Mouse (Mus musculus): ENCODE results near the gene Vmn1r51. TPM values are rescaled to one million over a fixed set of nuclear protein-coding genes. Genes with fewer than 3 reads are reported as not detected.
"Not testable (repeated sequence)": the region's sequence is repeated elsewhere in the genome, so short reads cannot be mapped to it uniquely, and the experiment has no call there.

Gene Vmn1r51
- polyA plus RNA-seq (2014; fragmentation: Nextera tagmentation; extraction: Ambion mirVana) = 0.05 TPM in 1 of 2 replicates, not detected in the other

- H3K27ac ChIP-seq (ENCODE audit: low read depth, low read length); H3K27me3 ChIP-seq (ENCODE audit: control insufficient read depth, insufficient read depth, low read length); H3K4me1 ChIP-seq (ENCODE audit: control insufficient read depth, insufficient read depth, low read length); H3K4me2 ChIP-seq (ENCODE audit: low read depth, low read length); H3K36me3 ChIP-seq (ENCODE audit: control insufficient read depth, insufficient read depth, low read length); ATAC-seq (ENCODE audit: low read depth); H3K4me3 ChIP-seq (ENCODE audit: low read depth, low read length); H3K9ac ChIP-seq (replicated peaks; ENCODE audit: low read depth, low read length); H3K9me3 ChIP-seq (ENCODE audit: control insufficient read depth, low read length): not testable (repeated sequence)
- 89% methylated on average over 1 of the region's 1 CpGs for WGBS
These were observed at the start of gene Vmn1r51 for GRCm38 (mm10) chr6:90122296-90122695. Gene Vmn1r51, plus strand, starts transcription at chr6:90122596.

DNA sequence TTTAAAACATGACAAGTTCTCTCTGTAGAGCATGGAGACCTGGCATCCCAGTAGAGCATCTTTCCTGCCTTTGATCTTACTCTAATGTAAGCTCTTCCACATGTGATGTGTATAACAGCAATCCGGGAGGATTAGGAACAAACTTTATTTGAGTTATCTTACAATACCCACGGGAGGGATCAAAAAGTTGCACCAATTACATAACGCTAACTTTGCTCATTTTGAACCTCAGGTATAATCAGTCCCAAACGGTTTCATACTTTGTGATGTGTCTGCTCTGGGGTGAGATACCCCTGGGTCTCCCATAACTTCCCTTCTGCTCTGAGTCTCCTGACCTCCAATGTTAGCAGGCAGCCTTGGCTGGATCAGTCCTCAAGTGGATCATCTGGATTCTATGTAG lies 44.0 kb upstream of the Vmn1r51 start, which contains the start of gene Vmn1r49:
TSS of gene Vmn1r49 (minus strand) at position 101 of the 400 bp plus-strand sequence.
- no peaks in the 10 kb centered on the region for H3K27me3 ChIP-seq (ENCODE audit: control insufficient read depth, insufficient read depth, low read length)
- H3K4me3 ChIP-seq (ENCODE audit: low read depth, low read length) = no peak within 1 kb of the TSS
- H3K9ac ChIP-seq (replicated peaks; ENCODE audit: low read depth, low read length) = no peak within 1 kb of the TSS
- no peaks in the 10 kb centered on the region for H3K4me1 ChIP-seq (ENCODE audit: control insufficient read depth, insufficient read depth, low read length)
- 89% methylated on average over 4 of the region's 4 CpGs for WGBS
- H3K4me2 ChIP-seq (ENCODE audit: low read depth, low read length) = no peak within 1 kb of the TSS
- no peak for ATAC-seq (ENCODE audit: low read depth)
- H3K36me3 ChIP-seq (ENCODE audit: control insufficient read depth, insufficient read depth, low read length) = no peaks in the 10 kb centered on the region
- H3K9me3 ChIP-seq (ENCODE audit: control insufficient read depth, low read length) = no peaks in the 10 kb centered on the region
- H3K27ac ChIP-seq (ENCODE audit: low read depth, low read length) = no peak within 1 kb of the TSS

GRCm38 (mm10) chr6:90100566-90100965 lies 21.8 kb upstream of the Vmn1r51 start:
- H3K9me3 ChIP-seq (ENCODE audit: control insufficient read depth, low read length) = no peaks in the 10 kb centered on the region
- no peak overlapping the region for H3K4me3 ChIP-seq (ENCODE audit: low read depth, low read length)
- H3K4me2 ChIP-seq (ENCODE audit: low read depth, low read length) = no peak overlapping the region
- H3K9ac ChIP-seq (replicated peaks; ENCODE audit: low read depth, low read length) = no peak overlapping the region
- ATAC-seq (ENCODE audit: low read depth) = no peak
- H3K36me3 ChIP-seq (ENCODE audit: control insufficient read depth, insufficient read depth, low read length) = no peaks in the 10 kb centered on the region
- H3K4me1 ChIP-seq (ENCODE audit: control insufficient read depth, insufficient read depth, low read length) = no peaks in the 10 kb centered on the region
- WGBS = 96% methylated on average over 2 of the region's 2 CpGs
- no peaks in the 10 kb centered on the region for H3K27me3 ChIP-seq (ENCODE audit: control insufficient read depth, insufficient read depth, low read length)
- no peak overlapping the region for H3K27ac ChIP-seq (ENCODE audit: low read depth, low read length)

- 65% methylated on average over 2 of the region's 2 CpGs for WGBS
- Histone ChIP-seq H3K4me3 (ENCODE audit: low read depth, low read length) (no peak within 1 kb of the TSS), H3K27ac (ENCODE audit: low read depth, low read length) (no peak within 1 kb of the TSS), H3K36me3 (ENCODE audit: control insufficient read depth, insufficient read depth, low read length) (no peaks in the 10 kb centered on the region), H3K4me1 (ENCODE audit: control insufficient read depth, insufficient read depth, low read length) (no peaks in the 10 kb centered on the region), H3K27me3 (ENCODE audit: control insufficient read depth, insufficient read depth, low read length) (no peaks in the 10 kb centered on the region), H3K4me2 (ENCODE audit: low read depth, low read length) (no peak within 1 kb of the TSS), H3K9me3 (ENCODE audit: control insufficient read depth, low read length) (no peaks in the 10 kb centered on the region), H3K9ac (replicated peaks; ENCODE audit: low read depth, low read length) (no peak within 1 kb of the TSS)
- ATAC-seq (ENCODE audit: low read depth) = no peak
These were observed 21.3 kb upstream of the Vmn1r51 start, which contains the start of gene Vmn1r50 for GRCm38 (mm10) chr6:90101130-90101529. Gene Vmn1r50, plus strand, starts transcription at chr6:90101430.

DNA sequence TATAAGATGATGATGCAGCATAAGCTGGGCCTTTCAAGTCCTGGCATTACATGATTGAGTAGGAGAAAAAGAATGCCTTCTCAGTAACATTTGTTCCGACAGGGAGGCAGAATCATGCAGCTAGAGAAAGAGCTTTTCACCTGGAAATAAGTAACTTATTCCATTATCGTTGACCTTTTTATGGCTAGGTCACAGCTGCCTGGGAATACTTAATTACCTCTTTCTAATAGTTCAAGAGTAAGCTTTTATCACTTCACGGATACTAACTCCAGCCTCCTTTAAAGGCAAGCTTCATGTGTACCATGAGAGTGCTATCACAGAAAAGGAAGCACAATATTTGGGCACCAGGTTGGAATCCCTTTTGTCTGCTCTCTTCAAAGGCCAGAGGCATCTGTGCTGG lies 37.7 kb downstream of the Vmn1r51 start:
- no peak overlapping the region for H3K27ac ChIP-seq (ENCODE audit: low read depth, low read length)
- H3K4me2 ChIP-seq (ENCODE audit: low read depth, low read length) = no peak overlapping the region
- no peaks in the 10 kb centered on the region for H3K27me3 ChIP-seq (ENCODE audit: control insufficient read depth, insufficient read depth, low read length)
- whole genome bisulfite sequencing = 74% methylated on average over 3 of the region's 3 CpGs
- H3K4me1 ChIP-seq (ENCODE audit: control insufficient read depth, insufficient read depth, low read length) = no peaks in the 10 kb centered on the region
- no peak for ATAC-seq (ENCODE audit: low read depth)
- no peaks in the 10 kb centered on the region for H3K9me3 ChIP-seq (ENCODE audit: control insufficient read depth, low read length)
- no peak overlapping the region for H3K4me3 ChIP-seq (ENCODE audit: low read depth, low read length)
- H3K9ac ChIP-seq (replicated peaks; ENCODE audit: low read depth, low read length) = no peak overlapping the region
- H3K36me3 ChIP-seq (ENCODE audit: control insufficient read depth, insufficient read depth, low read length) = no peaks in the 10 kb centered on the region

DNA sequence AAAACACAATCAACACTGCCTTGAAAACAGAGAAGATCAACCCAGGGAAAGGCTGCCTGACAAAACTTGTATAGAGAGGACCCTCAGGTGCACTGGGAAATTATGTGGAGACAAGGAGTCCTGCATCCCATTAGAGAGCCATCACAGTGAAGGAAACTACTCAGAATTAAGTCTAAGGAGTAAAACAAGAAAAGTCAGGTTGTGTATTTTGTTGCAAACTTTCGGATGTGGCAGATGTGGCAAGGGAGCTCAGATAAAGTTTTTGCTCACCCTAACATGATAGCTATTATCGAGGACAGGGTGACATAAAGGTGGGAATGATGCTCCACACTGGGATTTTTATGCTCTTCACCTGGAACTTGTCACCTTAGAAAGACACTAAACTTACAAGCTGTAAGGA lies 52.1 kb downstream of the Vmn1r51 start, which contains the start of gene Vmn1r52:
TSS of gene Vmn1r52 (plus strand) at position 301 of the 400 bp plus-strand sequence.
- H3K4me3 ChIP-seq (ENCODE audit: low read depth, low read length) = no peak within 1 kb of the TSS
- no peak within 1 kb of the TSS for H3K4me2 ChIP-seq (ENCODE audit: low read depth, low read length)
- no peak within 1 kb of the TSS for H3K9ac ChIP-seq (replicated peaks; ENCODE audit: low read depth, low read length)
- ATAC-seq (ENCODE audit: low read depth) = no peak
- no peaks in the 10 kb centered on the region for H3K4me1 ChIP-seq (ENCODE audit: control insufficient read depth, insufficient read depth, low read length)
- H3K27me3 ChIP-seq (ENCODE audit: control insufficient read depth, insufficient read depth, low read length) = no peaks in the 10 kb centered on the region
- H3K36me3 ChIP-seq (ENCODE audit: control insufficient read depth, insufficient read depth, low read length) = no peaks in the 10 kb centered on the region
- H3K9me3 ChIP-seq (ENCODE audit: control insufficient read depth, low read length) = no peaks in the 10 kb centered on the region
- H3K27ac ChIP-seq (ENCODE audit: low read depth, low read length) = no peak within 1 kb of the TSS
- WGBS = 78% methylated on average over 2 of the region's 2 CpGs

Other genes with a start within 250 kb of the Vmn1r51 start
- gene Vmn1r42, start 246.2 kb upstream of the Vmn1r51 start, polyA plus RNA-seq (2014; fragmentation: Nextera tagmentation; extraction: Ambion mirVana) = not detected in 2 replicates
- gene Vmn1r43, start 246.2 kb upstream of the Vmn1r51 start, polyA plus RNA-seq (2014; fragmentation: Nextera tagmentation; extraction: Ambion mirVana) = not detected in 2 replicates
- not detected in 2 replicates for gene Vmn1r44, start 238.9 kb upstream of the Vmn1r51 start, polyA plus RNA-seq (2014; fragmentation: Nextera tagmentation; extraction: Ambion mirVana)
- gene Vmn1r45, start 182.0 kb upstream of the Vmn1r51 start, polyA plus RNA-seq (2014; fragmentation: Nextera tagmentation; extraction: Ambion mirVana) = not detected in 2 replicates
- not detected in 2 replicates for gene Vmn1r46, start 153.3 kb upstream of the Vmn1r51 start, polyA plus RNA-seq (2014; fragmentation: Nextera tagmentation; extraction: Ambion mirVana)
- not detected in 2 replicates for gene Vmn1r47, start 106.4 kb upstream of the Vmn1r51 start, polyA plus RNA-seq (2014; fragmentation: Nextera tagmentation; extraction: Ambion mirVana)
- gene Vmn1r48, start 85.8 kb upstream of the Vmn1r51 start, polyA plus RNA-seq (2014; fragmentation: Nextera tagmentation; extraction: Ambion mirVana) = not detected in 2 replicates
- not detected in 2 replicates for gene Vmn1r49, start 44.1 kb upstream of the Vmn1r51 start, polyA plus RNA-seq (2014; fragmentation: Nextera tagmentation; extraction: Ambion mirVana)
- not detected in 2 replicates for gene Vmn1r50, start 21.2 kb upstream of the Vmn1r51 start, polyA plus RNA-seq (2014; fragmentation: Nextera tagmentation; extraction: Ambion mirVana)
- not detected in 2 replicates for gene Vmn1r52, start 52.2 kb downstream of the Vmn1r51 start, polyA plus RNA-seq (2014; fragmentation: Nextera tagmentation; extraction: Ambion mirVana)
- gene V1ra8, start 80.2 kb downstream of the Vmn1r51 start, polyA plus RNA-seq (2014; fragmentation: Nextera tagmentation; extraction: Ambion mirVana) = not detected in 2 replicates
- not detected in 2 replicates for gene Vmn1r53, start 101.8 kb downstream of the Vmn1r51 start, polyA plus RNA-seq (2014; fragmentation: Nextera tagmentation; extraction: Ambion mirVana)
- not detected in 2 replicates for gene Vmn1r54, start 123.7 kb downstream of the Vmn1r51 start, polyA plus RNA-seq (2014; fragmentation: Nextera tagmentation; extraction: Ambion mirVana)
- gene BC048671, start 178.6 kb downstream of the Vmn1r51 start, polyA plus RNA-seq (2014; fragmentation: Nextera tagmentation; extraction: Ambion mirVana) = not detected in 2 replicates
- 0.21 and 0.28 TPM in 2 replicates for gene Chst13, start 202.6 kb downstream of the Vmn1r51 start, polyA plus RNA-seq (2014; fragmentation: Nextera tagmentation; extraction: Ambion mirVana)
- not detected in 2 replicates for gene Uroc1, start 210.7 kb downstream of the Vmn1r51 start, polyA plus RNA-seq (2014; fragmentation: Nextera tagmentation; extraction: Ambion mirVana)
- gene Zxdc, start 246.9 kb downstream of the Vmn1r51 start, polyA plus RNA-seq (2014; fragmentation: Nextera tagmentation; extraction: Ambion mirVana) = 13.7 and 16.4 TPM in 2 replicates

All from neural tube, embryonic 14.5 days (tissue).